Comparison of ENCODE assay signal across 23 mouse cellular contexts in genomic region chr6:31122895-31123294, GRCm38 (mm10).
DNase-seq lines count a peak whose midpoint lies in the region; ATAC-seq and TF ChIP-seq lines count a peak whose summit lies in the region.
"Had no signal": no experiment of that assay in that cellular context is flagged by ENCODE, and none has a peak within 500 bp of the region (broad histone marks: within the 10 kb centered on the region; RNA-seq: fewer than 3 reads in every experiment).

No protein-coding gene starts in this region.

- H3K4me3 ChIP-seq in liver, embryonic 15.5 days (replicated peaks), result no peak overlapping the region
- peak overlapping the region; percentile 86 for H3K4me3 ChIP-seq in myocyte
- no peak overlapping the region for H3K4me3 ChIP-seq in heart, embryonic 12.5 days
- no peak overlapping the region for H3K4me3 ChIP-seq in neural tube, embryonic 15.5 days (replicated peaks)
- H3K4me3 ChIP-seq: embryonic facial prominence, embryonic 15.5 days; forebrain, embryonic 10.5 days; heart, adult 2 months; heart, embryonic 15.5 days; hindbrain, embryonic 10.5 days; limb, embryonic 10.5 days; midbrain, embryonic 10.5 days; neural tube, embryonic 12.5 days; stomach, embryonic 15.5 days had no signal

- no peak overlapping the region for H3ac ChIP-seq in myocyte (ENCODE audit: control insufficient read depth, insufficient read length)

- ATAC-seq in common myeloid progenitor, adult 5-6 weeks (replicated peaks; ENCODE audit: low read depth, poor library complexity, severe bottlenecking), result peak; percentile 9; the same call in 1 of the 2 replicates
- no peak for ATAC-seq in liver, embryonic 15.5 days (ENCODE audit: insufficient read depth)
- no peak for ATAC-seq in heart, embryonic 12.5 days (ENCODE audit: insufficient number of reproducible peaks, low FRiP score)
- no peak for ATAC-seq in neural tube, embryonic 15.5 days (ENCODE audit: low FRiP score)
- ATAC-seq: hindbrain, postnatal 0 days; intestine, postnatal 0 days had no signal

- H3K36me3 ChIP-seq in liver, embryonic 15.5 days (replicated peaks), result no peaks in the 10 kb centered on the region
- H3K36me3 ChIP-seq in myocyte (ENCODE audit: control insufficient read depth, insufficient read depth), result peaks cover 17% of the 10 kb centered on the region
- no peaks in the 10 kb centered on the region for H3K36me3 ChIP-seq in heart, embryonic 12.5 days
- no peaks in the 10 kb centered on the region for H3K36me3 ChIP-seq in neural tube, embryonic 15.5 days
- H3K36me3 ChIP-seq: embryonic facial prominence, embryonic 15.5 days; forebrain, embryonic 10.5 days; heart, embryonic 15.5 days; hindbrain, embryonic 10.5 days; limb, embryonic 10.5 days; midbrain, embryonic 10.5 days; neural tube, embryonic 12.5 days; stomach, embryonic 15.5 days had no signal

- no peak overlapping the region for H3K27ac ChIP-seq in liver, embryonic 15.5 days (replicated peaks)
- no peak overlapping the region for H3K27ac ChIP-seq in heart, embryonic 12.5 days (ENCODE audit: poor library complexity, severe bottlenecking)
- H3K27ac ChIP-seq in neural tube, embryonic 15.5 days (replicated peaks), result no peak overlapping the region
- H3K27ac ChIP-seq: embryonic facial prominence, embryonic 15.5 days; forebrain, embryonic 10.5 days; heart, embryonic 15.5 days; hindbrain, embryonic 10.5 days; hindbrain, postnatal 0 days; limb, embryonic 10.5 days; neural tube, embryonic 12.5 days; stomach, embryonic 15.5 days had no signal

- peaks cover 86% of the 10 kb centered on the region for H3K79me2 ChIP-seq in myocyte (ENCODE audit: control insufficient read depth, insufficient read depth)

- peak overlapping the region; percentile 19; the same call in 1 of the 2 replicates for H3K4me2 ChIP-seq in liver, embryonic 15.5 days
- H3K4me2 ChIP-seq in myocyte (ENCODE audit: low read depth), result peak overlapping the region; percentile 98
- H3K4me2 ChIP-seq in heart, embryonic 12.5 days, result no peak overlapping the region
- H3K4me2 ChIP-seq in neural tube, embryonic 15.5 days, result no peak overlapping the region
- H3K4me2 ChIP-seq: embryonic facial prominence, embryonic 15.5 days; heart, embryonic 15.5 days; neural tube, embryonic 12.5 days; stomach, embryonic 15.5 days had no signal

- intact Hi-C loops in heart, postnatal 36 days (cut with DNase I), result no loop called here

- DNase-seq in layer of hippocampus, adult 9-11 months, result peak; percentile 16
- DNase-seq in layer of hippocampus, postnatal 36 days, result no peak
- DNase-seq in heart, postnatal 36 days, result no peak
- DNase-seq: cerebellum, postnatal 25 days; lung, adult 18-20 months; lung, postnatal 14 days; thymus, adult 2 months had no signal

- H3K4me1 ChIP-seq in liver, embryonic 15.5 days (replicated peaks), result peaks cover 28% of the 10 kb centered on the region
- H3K4me1 ChIP-seq in heart, embryonic 12.5 days (replicated peaks), result peaks cover 20% of the 10 kb centered on the region
- H3K4me1 ChIP-seq in neural tube, embryonic 15.5 days, result 0 out of 2 replicates have a peak, but pooled peaks cover 5% of the 10 kb centered on the region
- H3K4me1 ChIP-seq: heart, embryonic 15.5 days; neural tube, embryonic 12.5 days; stomach, embryonic 15.5 days had no signal

- H3K9me3 ChIP-seq in liver, embryonic 15.5 days (replicated peaks), result no peaks in the 10 kb centered on the region
- no peaks in the 10 kb centered on the region for H3K9me3 ChIP-seq in heart, embryonic 12.5 days (replicated peaks)
- no peaks in the 10 kb centered on the region for H3K9me3 ChIP-seq in neural tube, embryonic 15.5 days (replicated peaks)
- H3K9me3 ChIP-seq: embryonic facial prominence, embryonic 15.5 days; forebrain, embryonic 10.5 days; heart, embryonic 15.5 days; hindbrain, embryonic 10.5 days; limb, embryonic 10.5 days; midbrain, embryonic 10.5 days; neural tube, embryonic 12.5 days; stomach, embryonic 15.5 days had no signal

- no peaks in the 10 kb centered on the region for H3K27me3 ChIP-seq in liver, embryonic 15.5 days
- H3K27me3 ChIP-seq in myocyte (ENCODE audit: control insufficient read depth, insufficient read depth, insufficient read length), result no peaks in the 10 kb centered on the region
- no peaks in the 10 kb centered on the region for H3K27me3 ChIP-seq in heart, embryonic 12.5 days (replicated peaks)
- H3K27me3 ChIP-seq in neural tube, embryonic 15.5 days (replicated peaks), result no peaks in the 10 kb centered on the region
- H3K27me3 ChIP-seq: embryonic facial prominence, embryonic 15.5 days; heart, embryonic 15.5 days; neural tube, embryonic 12.5 days; stomach, embryonic 15.5 days had no signal

- no peak overlapping the region for H3K9ac ChIP-seq in liver, embryonic 15.5 days
- H3K9ac ChIP-seq in heart, embryonic 12.5 days, result no peak overlapping the region
- H3K9ac ChIP-seq in neural tube, embryonic 15.5 days (replicated peaks), result no peak overlapping the region
- H3K9ac ChIP-seq: embryonic facial prominence, embryonic 15.5 days; heart, embryonic 15.5 days; neural tube, embryonic 12.5 days; stomach, embryonic 15.5 days had no signal

- WGBS in liver, embryonic 15.5 days (ENCODE audit: insufficient replicate concordance), result 52% methylated on average over 5 of the region's 5 CpGs
- 74% methylated on average over 5 of the region's 5 CpGs for WGBS in heart, embryonic 12.5 days
- 77% methylated on average over 5 of the region's 5 CpGs for WGBS in neural tube, embryonic 15.5 days

- TF ChIP-seq POLR2A in myocyte (IDR thresholded peaks at IDR 0.05; ENCODE audit: insufficient read length, low read depth), result no peak

TF ChIP-seq in myocyte, 11 proteins besides CTCF, POLR2A, EP300 and RAD21:
- no peak for TF ChIP-seq CEBPB (IDR thresholded peaks at IDR 0.05; ENCODE audit: insufficient read depth, poor library complexity, severe bottlenecking)
- no peak for TF ChIP-seq MAX (IDR thresholded peaks at IDR 0.05; ENCODE audit: low read depth)
- no peak for TF ChIP-seq SRF (IDR thresholded peaks at IDR 0.05; ENCODE audit: control insufficient read depth, insufficient read length, low read depth)
- TF ChIP-seq TCF3 (IDR thresholded peaks at IDR 0.05; ENCODE audit: insufficient read length, low read depth), result no peak
- no peak for TF ChIP-seq MYOD1 (IDR thresholded peaks at IDR 0.05; ENCODE audit: control insufficient read depth in 1 of 3, insufficient read length in 2 of 3, low read depth in 2 of 3)
- TF ChIP-seq USF1 (IDR thresholded peaks at IDR 0.05; ENCODE audit: low read depth), result no peak
- no peak for TF ChIP-seq POLR2AphosphoS2 (IDR thresholded peaks at IDR 0.05; ENCODE audit: insufficient read length, low read depth)
- TF ChIP-seq E2F4 (IDR thresholded peaks at IDR 0.05; ENCODE audit: insufficient read depth), result no peak
- no peak for TF ChIP-seq REST (IDR thresholded peaks at IDR 0.05; ENCODE audit: insufficient read depth, insufficient read length)
- no peak for TF ChIP-seq MYOG (IDR thresholded peaks at IDR 0.05; ENCODE audit: control insufficient read depth in 1 of 3, insufficient read depth in 1 of 3, insufficient read length in 2 of 3, low read depth in 2 of 3)
- TF ChIP-seq TCF12 (IDR thresholded peaks at IDR 0.05; ENCODE audit: insufficient read depth, poor library complexity, severe bottlenecking), result no peak

Comparison
In these comparisons a context has a peak if more than half of its experiments do, and no peak if none do; other contexts are left out.
1. H3K4me2 ChIP-seq: peak in liver, embryonic 15.5 days (single experiment) and myocyte (single experiment); none in heart, embryonic 12.5 days (single experiment) and neural tube, embryonic 15.5 days (single experiment).